Mouse (Mus musculus) heart, embryonic 15.5 days (tissue): ENCODE measurements around the gene Ms4a4d. TPM values are rescaled to one million over a fixed set of nuclear protein-coding genes. Genes with fewer than 3 reads are reported as not detected.
"Not testable (repeated sequence)": the region's sequence is repeated elsewhere in the genome, so short reads cannot be mapped to it uniquely, and the experiment has no call there.

Source experiments
- ATAC-seq: fragments of 200-750 bp; cut with Nextera tagmentation; replicated peaks from 2 replicates; pipeline ENCODE4 v1.8.0; 2017; ENCODE audit warnings: low read depth, moderate TSS enrichment; ENCODE audit not compliant: insufficient number of reproducible peaks, insufficient read depth, low FRiP score
- H3K27ac ChIP-seq: fragments of 300-500 bp; sonication (generic); 2 replicates; pipeline ENCODE4 v1.5.1; 2015; ENCODE audit warnings: mild to moderate bottlenecking, inconsistent platforms
- H3K27me3 ChIP-seq: fragments of 300-500 bp; sonication (generic); 2 replicates; pipeline ENCODE4 v1.6.1; 2015; ENCODE audit warnings: inconsistent platforms
- H3K36me3 ChIP-seq: fragments of 300-500 bp; sonication (generic); 2 replicates; pipeline ENCODE4 v1.6.1; 2015; ENCODE audit warnings: mild to moderate bottlenecking, inconsistent platforms
- H3K4me1 ChIP-seq: fragments of 300-500 bp; sonication (generic); replicated peaks from 2 replicates; pipeline ENCODE4 v1.6.1; 2015; ENCODE audit warnings: inconsistent platforms
- H3K4me2 ChIP-seq: fragments of 300-500 bp; sonication (generic); 2 replicates; pipeline ENCODE4 v1.6.1; 2015; ENCODE audit warnings: inconsistent platforms, mild to moderate bottlenecking, moderate library complexity
- H3K4me3 ChIP-seq: fragments of 300-500 bp; sonication (generic); 2 replicates; pipeline ENCODE4 v1.5.1; 2015; ENCODE audit warnings: mild to moderate bottlenecking, inconsistent platforms
- H3K9ac ChIP-seq: fragments of 300-500 bp; sonication (generic); 2 replicates; pipeline ENCODE4 v1.6.1; 2015; ENCODE audit warnings: mild to moderate bottlenecking, inconsistent platforms
- H3K9me3 ChIP-seq: fragments of 300-500 bp; sonication (generic); replicated peaks from 2 replicates; pipeline ENCODE4 v1.6.1; 2016; ENCODE audit warnings: inconsistent platforms
- WGBS: fragments of 180-500 bp; shearing (Covaris S2); methylation state at CpG from one replicate; pipeline ENCODE4 v1.1.7; 2015; ENCODE audit warnings: mixed read lengths; 5-methylcytosine and 5-hydroxymethylcytosine counted together
- polyA plus RNA-seq: library from polyadenylated mRNA; unstranded; fragments of >200 nt; fragmentation: Nextera tagmentation; extraction: Ambion mirVana; gene quantifications from 2 replicates; pipeline ENCODE4 v1.2.1, GENCODE M21; 2015

The Ms4a4d gene
- polyA plus RNA-seq, result 0.56 and 0.63 TPM in 2 replicates

GRCm38 (mm10) chr19:11536593-11536992 is at the start of gene Ms4a4d:
Ms4a4d (plus strand) TSS chr19:11536801.
- no peak for ATAC-seq
- H3K9ac ChIP-seq, result no peak within 1 kb of the TSS
- H3K4me1 ChIP-seq, result no peaks in the 10 kb centered on the region
- no peak within 1 kb of the TSS for H3K4me2 ChIP-seq
- no peaks in the 10 kb centered on the region for H3K36me3 ChIP-seq
- no peak within 1 kb of the TSS for H3K4me3 ChIP-seq
- no peak within 1 kb of the TSS for H3K27ac ChIP-seq
- 9% methylated on average over 7 of the region's 7 CpGs for WGBS
- H3K9me3 ChIP-seq, result no peaks in the 10 kb centered on the region
- no peaks in the 10 kb centered on the region for H3K27me3 ChIP-seq

- Histone ChIP-seq H3K27me3 (no peaks in the 10 kb centered on the region), H3K4me2 (no peak overlapping the region), H3K9me3 (no peaks in the 10 kb centered on the region), H3K4me1 (no peaks in the 10 kb centered on the region), H3K4me3 (no peak overlapping the region), H3K9ac (no peak overlapping the region), H3K27ac (no peak overlapping the region), H3K36me3 (no peaks in the 10 kb centered on the region)
- 52% methylated on average over 4 of the region's 4 CpGs for WGBS
- no peak for ATAC-seq
Measured at GRCm38 (mm10) chr19:11491406-11492189, 45.0 kb upstream of the Ms4a4d start.

DNA sequence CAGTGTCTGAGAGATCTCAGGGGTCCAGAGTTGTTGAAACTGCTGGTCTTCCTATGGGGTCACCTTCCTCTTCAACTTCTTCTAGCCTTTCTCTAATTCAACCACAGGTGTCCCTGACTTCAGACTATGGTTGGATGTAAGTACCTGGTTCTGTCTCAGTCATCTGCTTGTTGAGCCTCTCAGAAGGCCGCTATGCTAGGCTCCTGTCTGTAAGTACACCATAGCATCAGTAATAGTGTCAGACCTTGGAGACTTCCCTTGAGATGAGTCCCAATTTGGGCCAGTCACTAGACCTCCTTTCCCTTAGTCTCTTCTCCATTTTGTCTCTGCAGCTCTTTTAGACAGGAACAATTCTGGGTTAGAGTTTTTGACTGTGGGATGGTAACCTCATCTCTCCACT is 43.9 kb upstream of the Ms4a4d start:
- ATAC-seq, result no peak
- H3K4me3 ChIP-seq, result no peak overlapping the region
- no peaks in the 10 kb centered on the region for H3K9me3 ChIP-seq
- no peak overlapping the region for H3K9ac ChIP-seq
- H3K27ac ChIP-seq, result no peak overlapping the region
- no peaks in the 10 kb centered on the region for H3K4me1 ChIP-seq
- H3K27me3 ChIP-seq, result no peaks in the 10 kb centered on the region
- H3K4me2 ChIP-seq, result no peak overlapping the region
- no peaks in the 10 kb centered on the region for H3K36me3 ChIP-seq
- 74% methylated on average over 1 of the region's 1 CpGs for WGBS

- no peak for ATAC-seq
- Histone ChIP-seq H3K27ac (no peak overlapping the region), H3K36me3 (no peaks in the 10 kb centered on the region), H3K9me3 (no peaks in the 10 kb centered on the region), H3K4me2 (no peak overlapping the region), H3K4me3 (no peak overlapping the region), H3K9ac (no peak overlapping the region), H3K27me3 (no peaks in the 10 kb centered on the region), H3K4me1 (no peaks in the 10 kb centered on the region)
- WGBS, result 72% methylated on average over 3 of the region's 3 CpGs
Measured at GRCm38 (mm10) chr19:11494519-11494918, 42.1 kb upstream of the Ms4a4d start.

DNA sequence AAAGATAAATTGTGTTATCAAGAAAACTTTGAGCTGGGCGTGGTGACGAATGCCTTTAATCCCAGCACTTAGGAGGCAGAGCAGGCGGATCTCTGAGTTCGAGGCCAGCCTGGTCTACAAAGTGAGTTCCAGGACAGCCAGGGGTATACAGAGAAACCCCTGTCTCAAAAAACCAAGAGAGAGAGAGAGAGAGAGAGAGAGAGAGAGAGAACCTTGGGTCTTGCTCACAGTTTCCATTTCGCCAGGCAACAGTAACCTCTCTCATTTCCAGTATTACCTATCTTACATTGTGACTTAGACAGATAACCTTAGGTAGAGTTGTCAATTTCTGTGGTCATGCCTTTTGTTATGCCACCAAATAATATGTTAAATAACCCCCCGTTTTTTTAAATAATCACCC is 40.2 kb upstream of the Ms4a4d start:
- H3K4me3 ChIP-seq, result no peak overlapping the region
- no peak for ATAC-seq

DNA sequence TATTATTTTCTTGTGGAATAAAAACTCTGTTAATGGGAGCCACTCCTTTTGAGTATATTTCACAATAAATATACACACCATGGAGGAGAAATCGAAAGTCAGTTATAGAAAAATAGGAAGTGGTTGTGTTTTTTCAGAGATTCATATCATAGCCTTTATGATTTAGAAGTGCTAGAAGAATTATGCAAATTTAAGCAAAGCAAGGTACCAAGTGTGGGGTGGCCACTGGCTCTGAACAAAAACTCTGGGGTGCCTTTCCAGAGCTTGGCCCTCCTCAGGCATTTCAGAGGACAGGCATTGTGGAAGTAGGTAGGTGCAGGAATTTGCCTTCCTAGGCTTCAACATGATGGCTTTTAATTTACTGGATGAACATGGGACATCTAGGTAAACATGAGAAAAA is 39.3 kb upstream of the Ms4a4d start:
- not testable (repeated sequence) for H3K9me3 ChIP-seq, H3K4me2 ChIP-seq, H3K4me1 ChIP-seq, H3K4me3 ChIP-seq, H3K27ac ChIP-seq, H3K9ac ChIP-seq, ATAC-seq, H3K36me3 ChIP-seq, H3K27me3 ChIP-seq
- WGBS, result 71% methylated on average over 1 of the region's 1 CpGs

More for the DNA sequence above, 40.2 kb upstream of the Ms4a4d start:
- Histone ChIP-seq H3K4me2 (no peak overlapping the region), H3K9ac (no peak overlapping the region), H3K27me3 (no peaks in the 10 kb centered on the region), H3K27ac (no peak overlapping the region), H3K9me3 (no peaks in the 10 kb centered on the region), H3K4me1 (no peaks in the 10 kb centered on the region), H3K36me3 (no peaks in the 10 kb centered on the region)
- 68% methylated on average over 6 of the region's 6 CpGs for WGBS

DNA sequence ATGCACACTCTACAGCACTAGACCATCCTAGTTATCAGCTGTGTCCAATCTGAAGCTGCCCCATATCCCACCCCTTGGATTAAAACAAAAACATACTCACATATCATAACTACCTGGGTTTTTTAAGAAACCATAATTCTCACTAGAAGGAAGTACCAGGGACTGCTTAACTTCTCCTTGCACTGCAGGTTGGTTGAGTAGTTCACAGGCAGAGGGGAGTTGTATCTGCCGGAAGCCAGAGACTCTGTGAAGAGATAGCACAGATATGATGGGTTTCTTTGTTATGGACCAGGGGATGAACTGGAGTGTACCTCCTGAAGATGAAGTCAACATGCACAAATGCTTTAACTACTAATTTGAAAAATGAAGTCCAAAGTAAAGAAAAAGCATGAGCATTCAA is 35.8 kb upstream of the Ms4a4d start:
- no peak overlapping the region for H3K27ac ChIP-seq
- H3K9ac ChIP-seq, result no peak overlapping the region
- H3K4me2 ChIP-seq, result no peak overlapping the region
- no peaks in the 10 kb centered on the region for H3K9me3 ChIP-seq
- no peaks in the 10 kb centered on the region for H3K4me1 ChIP-seq
- no peaks in the 10 kb centered on the region for H3K27me3 ChIP-seq
- no peaks in the 10 kb centered on the region for H3K36me3 ChIP-seq
- no peak overlapping the region for H3K4me3 ChIP-seq
- ATAC-seq, result no peak
- 76% methylated on average over 1 of the region's 1 CpGs for whole genome bisulfite sequencing

- no peaks in the 10 kb centered on the region for H3K4me1 ChIP-seq
- 85% methylated on average over 4 of the region's 4 CpGs for WGBS
Measured at GRCm38 (mm10) chr19:11501326-11501725, 35.3 kb upstream of the Ms4a4d start.

GRCm38 (mm10) chr19:11504857-11505256 is 31.7 kb upstream of the Ms4a4d start:
- WGBS, result 64% methylated on average over 1 of the region's 1 CpGs
- Histone ChIP-seq H3K36me3 (no peaks in the 10 kb centered on the region), H3K4me3 (no peak overlapping the region), H3K9me3 (no peaks in the 10 kb centered on the region), H3K4me2 (no peak overlapping the region), H3K9ac (no peak overlapping the region), H3K27me3 (no peaks in the 10 kb centered on the region), H3K27ac (no peak overlapping the region), H3K4me1 (no peaks in the 10 kb centered on the region)
- ATAC-seq, result no peak

More at GRCm38 (mm10) chr19:11501326-11501725, 35.3 kb upstream of the Ms4a4d start:
- Histone ChIP-seq H3K9me3 (no peaks in the 10 kb centered on the region), H3K27ac (no peak overlapping the region), H3K4me2 (no peak overlapping the region), H3K36me3 (no peaks in the 10 kb centered on the region), H3K4me3 (no peak overlapping the region), H3K27me3 (no peaks in the 10 kb centered on the region), H3K9ac (no peak overlapping the region)
- ATAC-seq, result no peak

GRCm38 (mm10) chr19:11513458-11513857 is 23.1 kb upstream of the Ms4a4d start:
- Histone ChIP-seq H3K4me2 (no peak overlapping the region), H3K27me3 (no peaks in the 10 kb centered on the region), H3K4me3 (no peak overlapping the region), H3K27ac (no peak overlapping the region), H3K4me1 (no peaks in the 10 kb centered on the region), H3K36me3 (no peaks in the 10 kb centered on the region), H3K9me3 (no peaks in the 10 kb centered on the region), H3K9ac (no peak overlapping the region)
- 45% methylated on average over 1 of the region's 1 CpGs for WGBS
- no peak for ATAC-seq

- no peak for ATAC-seq
- Histone ChIP-seq H3K9ac (no peak within 1 kb of the TSS), H3K9me3 (no peaks in the 10 kb centered on the region), H3K36me3 (no peaks in the 10 kb centered on the region), H3K4me3 (no peak within 1 kb of the TSS), H3K4me2 (no peak within 1 kb of the TSS), H3K4me1 (no peaks in the 10 kb centered on the region), H3K27me3 (no peaks in the 10 kb centered on the region), H3K27ac (no peak within 1 kb of the TSS)
Measured at GRCm38 (mm10) chr19:11516246-11516645, 20.4 kb upstream of the Ms4a4d start, which contains the start of gene Ms4a6b. Ms4a6b (plus strand) TSS chr19:11516512.

- ATAC-seq, result no peak
- 51% methylated on average over 4 of the region's 4 CpGs for WGBS
- no peak overlapping the region for H3K4me2 ChIP-seq
Measured at GRCm38 (mm10) chr19:11516845-11517244, 19.8 kb upstream of the Ms4a4d start.

More at GRCm38 (mm10) chr19:11516845-11517244, 19.8 kb upstream of the Ms4a4d start:
- Histone ChIP-seq H3K9ac (no peak overlapping the region), H3K27me3 (no peaks in the 10 kb centered on the region), H3K9me3 (no peaks in the 10 kb centered on the region), H3K36me3 (no peaks in the 10 kb centered on the region), H3K4me1 (no peaks in the 10 kb centered on the region), H3K27ac (no peak overlapping the region), H3K4me3 (no peak overlapping the region)
